Mouse (Mus musculus): ENCODE measurements around the gene Hmgxb4. TPM values are rescaled to one million over a fixed set of nuclear protein-coding genes. Genes with fewer than 3 reads are reported as not detected.

The Hmgxb4 gene
- polyA plus RNA-seq, 1 experiment from 2014 or later: 18.3 TPM

GRCm38 (mm10) chr8:74981809-74982208 is 11.3 kb upstream of the Hmgxb4 start:
- no peak overlapping the region for H3K4me2 ChIP-seq
- 86% methylated on average over 6 of the region's 6 CpGs for WGBS
- H3K36me3 ChIP-seq: no peaks in the 10 kb centered on the region
- ATAC-seq (replicated peaks; ENCODE audit: insufficient number of reproducible peaks, insufficient read depth, low FRiP score, low read depth): no peak
- H3K4me1 ChIP-seq (replicated peaks): no peaks in the 10 kb centered on the region
- no peak overlapping the region for H3K4me3 ChIP-seq
- no peak overlapping the region for H3K27ac ChIP-seq
- no peaks in the 10 kb centered on the region for H3K9me3 ChIP-seq (replicated peaks)
- no peaks in the 10 kb centered on the region for H3K27me3 ChIP-seq
- H3K9ac ChIP-seq: no peak overlapping the region

- WGBS: 83% methylated on average over 5 of the region's 5 CpGs
- Histone ChIP-seq H3K4me2 (no peak overlapping the region), H3K9ac (no peak overlapping the region), H3K36me3 (no peaks in the 10 kb centered on the region), H3K27ac (no peak overlapping the region), H3K9me3 (replicated peaks) (no peaks in the 10 kb centered on the region), H3K27me3 (no peaks in the 10 kb centered on the region), H3K4me1 (replicated peaks) (0 out of 2 replicates have a peak, but pooled peaks cover 5% of the 10 kb centered on the region), H3K4me3 (no peak overlapping the region)
- ATAC-seq (replicated peaks; ENCODE audit: insufficient number of reproducible peaks, insufficient read depth, low FRiP score, low read depth): no peak
Observed at GRCm38 (mm10) chr8:74987436-74987835, 5.7 kb upstream of the Hmgxb4 start.

GRCm38 (mm10) chr8:74990021-74990420 is 3.1 kb upstream of the Hmgxb4 start:
- H3K4me3 ChIP-seq: no peak overlapping the region
- peaks cover 13% of the 10 kb centered on the region; the same call in 1 of the 2 replicates for H3K4me1 ChIP-seq (replicated peaks)
- no peak overlapping the region for H3K27ac ChIP-seq
- no peak for ATAC-seq (replicated peaks; ENCODE audit: insufficient number of reproducible peaks, insufficient read depth, low FRiP score, low read depth)
- WGBS: 27% methylated on average over 15 of the region's 15 CpGs
- no peaks in the 10 kb centered on the region for H3K27me3 ChIP-seq
- 0 out of 2 replicates have a peak overlapping the region, but pooled peaks have one; percentile 7 for H3K9ac ChIP-seq
- no peaks in the 10 kb centered on the region for H3K36me3 ChIP-seq
- peak overlapping the region; percentile 44 for H3K4me2 ChIP-seq
- no peaks in the 10 kb centered on the region for H3K9me3 ChIP-seq (replicated peaks)

- Histone ChIP-seq H3K27ac (peak overlapping the region; percentile 93), H3K9ac (peak overlapping the region; percentile 95), H3K9me3 (replicated peaks) (no peaks in the 10 kb centered on the region), H3K4me2 (peak overlapping the region; percentile 68), H3K27me3 (no peaks in the 10 kb centered on the region), H3K36me3 (peaks cover 2% of the 10 kb centered on the region; the same call in 1 of the 2 replicates), H3K4me1 (replicated peaks) (peaks cover 13% of the 10 kb centered on the region; the same call in 1 of the 2 replicates), H3K4me3 (peak overlapping the region; percentile 65)
- peak; percentile 93 for ATAC-seq (replicated peaks; ENCODE audit: insufficient number of reproducible peaks, insufficient read depth, low FRiP score, low read depth)
- under 1% methylated on average over 100 of the region's 111 CpGs for WGBS
Observed at GRCm38 (mm10) chr8:74993475-74994451, 607 bp downstream of the Hmgxb4 start.

GRCm38 (mm10) chr8:74994540-74994939 is 1.4 kb downstream of the Hmgxb4 start:
- Histone ChIP-seq H3K36me3 (peaks cover 10% of the 10 kb centered on the region), H3K4me3 (peak overlapping the region; percentile 65), H3K9ac (peak overlapping the region; percentile 95), H3K27me3 (no peaks in the 10 kb centered on the region), H3K9me3 (replicated peaks) (no peaks in the 10 kb centered on the region), H3K4me1 (replicated peaks) (peaks cover 13% of the 10 kb centered on the region; the same call in 1 of the 2 replicates), H3K27ac (peak overlapping the region; percentile 93; the same call in 1 of the 2 replicates), H3K4me2 (peak overlapping the region; percentile 68)
- WGBS: 5% methylated on average over 7 of the region's 7 CpGs
- ATAC-seq (replicated peaks; ENCODE audit: insufficient number of reproducible peaks, insufficient read depth, low FRiP score, low read depth): no peak

GRCm38 (mm10) chr8:75000431-75000830 is 7.3 kb downstream of the Hmgxb4 start:
- H3K9ac ChIP-seq: no peak overlapping the region
- H3K4me1 ChIP-seq (replicated peaks): no peaks in the 10 kb centered on the region
- no peak overlapping the region for H3K4me3 ChIP-seq
- H3K9me3 ChIP-seq (replicated peaks): no peaks in the 10 kb centered on the region
- no peak for ATAC-seq (replicated peaks; ENCODE audit: insufficient number of reproducible peaks, insufficient read depth, low FRiP score, low read depth)
- peaks cover 45% of the 10 kb centered on the region for H3K36me3 ChIP-seq
- H3K4me2 ChIP-seq: no peak overlapping the region
- H3K27ac ChIP-seq: no peak overlapping the region
- H3K27me3 ChIP-seq: no peaks in the 10 kb centered on the region
- 86% methylated on average over 3 of the region's 3 CpGs for WGBS

GRCm38 (mm10) chr8:75008826-75009225 is 15.7 kb downstream of the Hmgxb4 start:
- 86% methylated on average over 2 of the region's 2 CpGs for WGBS
- no peak overlapping the region for H3K4me2 ChIP-seq
- no peak overlapping the region for H3K9ac ChIP-seq
- H3K27ac ChIP-seq: no peak overlapping the region
- H3K36me3 ChIP-seq: peaks cover 35% of the 10 kb centered on the region
- H3K9me3 ChIP-seq (replicated peaks): no peaks in the 10 kb centered on the region
- peaks cover 6% of the 10 kb centered on the region for H3K4me1 ChIP-seq (replicated peaks)
- no peak for ATAC-seq (replicated peaks; ENCODE audit: insufficient number of reproducible peaks, insufficient read depth, low FRiP score, low read depth)
- H3K27me3 ChIP-seq: no peaks in the 10 kb centered on the region
- H3K4me3 ChIP-seq: no peak overlapping the region

- no peaks in the 10 kb centered on the region for H3K9me3 ChIP-seq (replicated peaks)
- H3K27me3 ChIP-seq: no peaks in the 10 kb centered on the region
- H3K36me3 ChIP-seq: peaks cover 13% of the 10 kb centered on the region
- no peak for ATAC-seq (replicated peaks; ENCODE audit: insufficient number of reproducible peaks, insufficient read depth, low FRiP score, low read depth)
- no peak overlapping the region for H3K4me3 ChIP-seq
- no peak overlapping the region for H3K4me2 ChIP-seq
- H3K4me1 ChIP-seq (replicated peaks): peaks cover 19% of the 10 kb centered on the region
- H3K27ac ChIP-seq: no peak overlapping the region
- no peak overlapping the region for H3K9ac ChIP-seq
- 52% methylated on average over 2 of the region's 2 CpGs for WGBS
Observed at GRCm38 (mm10) chr8:75013557-75013956, 20.4 kb downstream of the Hmgxb4 start.

GRCm38 (mm10) chr8:75013964-75014363 is 20.8 kb downstream of the Hmgxb4 start:
- no peak overlapping the region for H3K9ac ChIP-seq
- H3K4me3 ChIP-seq: no peak overlapping the region
- WGBS: 42% methylated on average over 3 of the region's 3 CpGs
- peaks cover 9% of the 10 kb centered on the region for H3K36me3 ChIP-seq
- H3K27ac ChIP-seq: no peak overlapping the region
- no peaks in the 10 kb centered on the region for H3K9me3 ChIP-seq (replicated peaks)
- ATAC-seq (replicated peaks; ENCODE audit: insufficient number of reproducible peaks, insufficient read depth, low FRiP score, low read depth): no peak
- H3K4me1 ChIP-seq (replicated peaks): peaks cover 20% of the 10 kb centered on the region
- H3K4me2 ChIP-seq: no peak overlapping the region
- H3K27me3 ChIP-seq: no peaks in the 10 kb centered on the region

GRCm38 (mm10) chr8:75015981-75016380 is 22.8 kb downstream of the Hmgxb4 start:
- H3K9me3 ChIP-seq (replicated peaks): no peaks in the 10 kb centered on the region
- no peaks in the 10 kb centered on the region for H3K27me3 ChIP-seq
- no peak overlapping the region for H3K27ac ChIP-seq
- no peak overlapping the region for H3K9ac ChIP-seq
- H3K4me3 ChIP-seq: no peak overlapping the region
- peaks cover 8% of the 10 kb centered on the region for H3K36me3 ChIP-seq
- 67% methylated on average over 2 of the region's 2 CpGs for WGBS
- ATAC-seq (replicated peaks; ENCODE audit: insufficient number of reproducible peaks, insufficient read depth, low FRiP score, low read depth): no peak
- peaks cover 20% of the 10 kb centered on the region for H3K4me1 ChIP-seq (replicated peaks)
- H3K4me2 ChIP-seq: no peak overlapping the region

- Histone ChIP-seq H3K4me1 (replicated peaks) (peaks cover 20% of the 10 kb centered on the region), H3K27ac (no peak overlapping the region), H3K36me3 (peaks cover 10% of the 10 kb centered on the region), H3K4me3 (no peak overlapping the region), H3K9me3 (replicated peaks) (no peaks in the 10 kb centered on the region), H3K4me2 (no peak overlapping the region), H3K9ac (no peak overlapping the region), H3K27me3 (no peaks in the 10 kb centered on the region)
- ATAC-seq (replicated peaks; ENCODE audit: insufficient number of reproducible peaks, insufficient read depth, low FRiP score, low read depth): no peak
- 73% methylated on average over 1 of the region's 1 CpGs for WGBS
Observed at GRCm38 (mm10) chr8:75016422-75016821, 23.3 kb downstream of the Hmgxb4 start.
